Mouse (Mus musculus) fat pad, adult 2 months (tissue): ENCODE results near the gene Rnf145.

Source experiments
- DNase-seq: peaks from one replicate; pipeline ENCODE4 v3.0.0-alpha.2; 2011; ENCODE audit warnings: low read depth, low spot score; ENCODE audit errors: extremely low read depth

Gene Rnf145

DNA sequence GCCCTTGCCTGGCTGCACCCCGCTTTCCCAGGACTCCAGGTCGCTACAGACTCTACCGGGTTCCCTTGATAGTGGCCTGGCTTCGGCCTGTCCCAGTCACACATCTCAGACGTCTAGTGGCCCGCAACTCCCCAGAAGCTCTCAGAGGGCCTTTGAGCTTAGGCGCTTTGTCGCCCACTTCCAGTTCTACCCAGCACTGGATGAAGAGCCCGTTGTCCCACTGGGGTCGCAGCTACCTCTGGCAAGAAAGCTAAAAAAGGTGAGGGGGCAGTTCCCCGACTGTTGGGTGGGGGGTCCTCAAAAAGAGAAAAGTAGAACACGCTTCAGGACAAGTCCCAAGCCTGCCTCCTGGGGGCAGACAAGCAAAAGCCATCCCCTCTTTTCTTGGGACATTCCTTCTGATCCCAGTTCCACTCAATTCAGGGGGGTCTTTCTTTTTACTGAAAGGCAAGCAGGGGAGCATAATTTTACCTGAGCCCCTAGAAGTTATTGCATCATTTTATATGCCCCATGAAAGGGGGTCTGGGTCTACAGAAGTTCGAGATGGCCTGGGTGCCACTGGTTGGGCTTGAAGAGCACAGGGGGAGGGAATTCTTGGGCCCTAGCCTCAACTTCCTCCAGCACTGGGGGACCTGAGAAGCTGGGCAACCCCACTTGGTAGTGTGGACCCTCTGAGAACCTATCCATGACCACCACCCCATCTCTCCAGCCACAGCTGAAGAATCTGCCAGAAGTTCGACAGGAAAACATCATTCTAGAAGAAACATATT lies 94.8 kb downstream of the Rnf145 start:
- no peak for DNase-seq
